Mouse (Mus musculus): ENCODE results near the gene Rhobtb1.

Gene Rhobtb1

GRCm38 (mm10) chr10:69245906-69246668 is 94.9 kb downstream of the Rhobtb1 start:
- DNase-seq (ENCODE audit: low spot score in 2 of 2) = no peak

GRCm38 (mm10) chr10:69246762-69247161 is 95.5 kb downstream of the Rhobtb1 start:
- no peak for DNase-seq (ENCODE audit: low spot score in 2 of 2)

- no peak for DNase-seq (ENCODE audit: low spot score in 2 of 2)
These were observed 96.2 kb downstream of the Rhobtb1 start for GRCm38 (mm10) chr10:69247311-69248033.

GRCm38 (mm10) chr10:69248261-69249160 is 97.3 kb downstream of the Rhobtb1 start:
- DNase-seq (ENCODE audit: low spot score in 2 of 2) = no peak

GRCm38 (mm10) chr10:69251254-69251653 is 100.0 kb downstream of the Rhobtb1 start:
- no peak for DNase-seq (ENCODE audit: low spot score in 2 of 2)

- no peak for DNase-seq (ENCODE audit: low spot score in 2 of 2)
These were observed 101.2 kb downstream of the Rhobtb1 start for GRCm38 (mm10) chr10:69252112-69253074.

- DNase-seq (ENCODE audit: low spot score in 2 of 2) = no peak
These were observed 101.9 kb downstream of the Rhobtb1 start for GRCm38 (mm10) chr10:69253075-69253685.

- no peak for DNase-seq (ENCODE audit: low spot score in 2 of 2)
These were observed 102.4 kb downstream of the Rhobtb1 start for GRCm38 (mm10) chr10:69253686-69254080.

- no peak for DNase-seq (ENCODE audit: low spot score in 2 of 2)
These were observed 103.2 kb downstream of the Rhobtb1 start for GRCm38 (mm10) chr10:69254390-69254847.

GRCm38 (mm10) chr10:69255594-69255993 is 104.4 kb downstream of the Rhobtb1 start:
- no peak for DNase-seq (ENCODE audit: low spot score in 2 of 2)

GRCm38 (mm10) chr10:69257592-69258133 is 106.4 kb downstream of the Rhobtb1 start:
- DNase-seq (ENCODE audit: low spot score in 2 of 2) = no peak

- no peak for DNase-seq (ENCODE audit: low spot score in 2 of 2)
These were observed 107.4 kb downstream of the Rhobtb1 start for GRCm38 (mm10) chr10:69258588-69258987.

- no peak for DNase-seq (ENCODE audit: low spot score in 2 of 2)
These were observed 107.9 kb downstream of the Rhobtb1 start for GRCm38 (mm10) chr10:69259161-69259560.

- no peak for DNase-seq (ENCODE audit: low spot score in 2 of 2)
These were observed 108.7 kb downstream of the Rhobtb1 start for GRCm38 (mm10) chr10:69259929-69260328.

- no peak for DNase-seq (ENCODE audit: low spot score in 2 of 2)
These were observed 111.9 kb downstream of the Rhobtb1 start for GRCm38 (mm10) chr10:69262918-69263822.

GRCm38 (mm10) chr10:69263906-69264305 is 112.7 kb downstream of the Rhobtb1 start:
- no peak for DNase-seq (ENCODE audit: low spot score in 2 of 2)

- DNase-seq (ENCODE audit: low spot score in 2 of 2) = no peak
These were observed 114.2 kb downstream of the Rhobtb1 start for GRCm38 (mm10) chr10:69265421-69265820.

GRCm38 (mm10) chr10:69268061-69268643 is 116.9 kb downstream of the Rhobtb1 start:
- DNase-seq (ENCODE audit: low spot score in 2 of 2) = no peak

GRCm38 (mm10) chr10:69271436-69271835 is 120.2 kb downstream of the Rhobtb1 start:
- no peak for DNase-seq (ENCODE audit: low spot score in 2 of 2)

All from thymus, postnatal 10 days (tissue).